Mouse (Mus musculus) embryonic facial prominence, embryonic 11.5 days (tissue): ENCODE measurements around the gene Slc12a8. TPM values are rescaled to one million over a fixed set of nuclear protein-coding genes. Genes with fewer than 3 reads are reported as not detected.
"Not testable (repeated sequence)": the region's sequence is repeated elsewhere in the genome, so short reads cannot be mapped to it uniquely, and the experiment has no call there.

Experiments
- ATAC-seq: fragments of 200-750 bp; cut with Nextera tagmentation; replicated peaks from 2 replicates; pipeline ENCODE4 v1.8.0; 2017; ENCODE audit warnings: low read depth; ENCODE audit not compliant: insufficient number of reproducible peaks, low FRiP score, low TSS enrichment
- DNase-seq: peaks from one replicate; pipeline ENCODE4 v3.0.0-alpha.2; 2015; ENCODE audit warnings: low spot score
- H3K27ac ChIP-seq: fragments of 300-500 bp; sonication (generic); replicated peaks from 2 replicates; pipeline ENCODE4 v1.5.1; 2014; ENCODE audit warnings: mild to moderate bottlenecking, low read depth, low read length, control low read depth
- H3K27me3 ChIP-seq: fragments of 300-500 bp; sonication (generic); 2 replicates; pipeline ENCODE4 v1.6.1; 2014; ENCODE audit warnings: mild to moderate bottlenecking, low read length, moderate library complexity, mixed read lengths; ENCODE audit not compliant: control insufficient read depth, insufficient read depth
- H3K36me3 ChIP-seq: fragments of 300-500 bp; sonication (generic); replicated peaks from 2 replicates; pipeline ENCODE4 v1.6.1; 2014; ENCODE audit warnings: low read depth, mild to moderate bottlenecking, low read length, moderate library complexity, mixed read lengths; ENCODE audit not compliant: control insufficient read depth, insufficient read depth
- H3K4me1 ChIP-seq: fragments of 300-500 bp; sonication (generic); 2 replicates; pipeline ENCODE4 v1.6.1; 2014; ENCODE audit warnings: low read length, mixed read lengths; ENCODE audit not compliant: control insufficient read depth, insufficient read depth
- H3K4me2 ChIP-seq: fragments of 300-500 bp; sonication (generic); 2 replicates; pipeline ENCODE4 v1.6.1; 2014; ENCODE audit warnings: low read depth, mild to moderate bottlenecking, control low read depth, low read length, moderate library complexity
- H3K4me3 ChIP-seq: fragments of 300-500 bp; sonication (generic); 2 replicates; pipeline ENCODE4 v1.5.1; 2014; ENCODE audit warnings: low read depth, low read length, control low read depth
- H3K9ac ChIP-seq: fragments of 300-500 bp; sonication (generic); replicated peaks from 2 replicates; pipeline ENCODE4 v1.6.1; 2014; ENCODE audit warnings: mild to moderate bottlenecking, control low read depth, low read length
- H3K9me3 ChIP-seq: fragments of 300-500 bp; sonication (generic); replicated peaks from 2 replicates; pipeline ENCODE4 v1.6.1; 2016; ENCODE audit warnings: mild to moderate bottlenecking, low read length, inconsistent platforms, mixed read lengths; ENCODE audit not compliant: control insufficient read depth
- WGBS: fragments of 180-500 bp; shearing (Covaris S2); extraction: QIAGEN DNeasy Blood & Tissue Kit; methylation state at CpG from one replicate; pipeline ENCODE4 v1.1.7; 2014; 5-methylcytosine and 5-hydroxymethylcytosine counted together
- polyA plus RNA-seq: library from polyadenylated mRNA; unstranded; fragments of >200 nt; fragmentation: Nextera tagmentation; extraction: Ambion mirVana; gene quantifications from 2 replicates; pipeline ENCODE4 v1.2.1, GENCODE M21; 2014

Gene Slc12a8
- polyA plus RNA-seq, 1 experiment from 2014 or later = 0.35 TPM

GRCm38 (mm10) chr16:33494374-33494773, 22.8 kb upstream of the Slc12a8 start:
- no peak for DNase-seq
- no peak overlapping the region for H3K9ac ChIP-seq
- H3K27ac ChIP-seq = no peak overlapping the region
- no peaks in the 10 kb centered on the region for H3K27me3 ChIP-seq
- no peaks in the 10 kb centered on the region for H3K9me3 ChIP-seq
- 94% methylated on average over 4 of the region's 4 CpGs for WGBS
- no peak overlapping the region for H3K4me3 ChIP-seq
- H3K36me3 ChIP-seq = peaks cover 6% of the 10 kb centered on the region
- H3K4me1 ChIP-seq = no peaks in the 10 kb centered on the region
- ATAC-seq = no peak
- no peak overlapping the region for H3K4me2 ChIP-seq

DNA sequence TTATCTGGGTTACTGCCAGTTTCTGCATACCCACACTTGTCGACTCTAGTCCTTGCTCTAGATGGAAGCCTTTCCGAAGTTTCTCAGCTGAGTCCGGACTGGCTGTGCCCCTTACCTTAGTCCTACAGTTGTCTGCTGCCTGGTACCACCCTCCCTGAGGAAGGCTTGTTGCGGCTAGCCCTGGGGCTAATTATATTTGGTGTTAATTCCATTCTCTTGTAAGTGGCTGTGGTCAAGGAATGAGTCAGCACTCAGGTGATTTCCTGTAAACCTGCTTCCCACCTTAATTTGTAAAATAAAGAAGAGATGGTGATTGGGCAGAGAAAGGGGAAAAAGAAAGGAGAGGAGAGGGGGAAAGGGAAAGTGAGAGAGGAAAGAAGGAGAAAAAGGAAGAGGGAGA, 9.0 kb upstream of the Slc12a8 start:
- Histone ChIP-seq H3K4me2 (no peak overlapping the region), H3K9me3 (no peaks in the 10 kb centered on the region), H3K27ac (no peak overlapping the region), H3K4me1 (no peaks in the 10 kb centered on the region), H3K36me3 (no peaks in the 10 kb centered on the region; the same call in 1 of the 2 replicates), H3K27me3 (no peaks in the 10 kb centered on the region), H3K4me3 (no peak overlapping the region), H3K9ac (no peak overlapping the region)
- no peak for ATAC-seq
- 86% methylated on average over 4 of the region's 4 CpGs for WGBS
- no peak for DNase-seq

- H3K9me3 ChIP-seq, H3K9ac ChIP-seq, H3K4me1 ChIP-seq, H3K4me2 ChIP-seq, H3K27ac ChIP-seq, ATAC-seq, H3K36me3 ChIP-seq, H3K27me3 ChIP-seq, H3K4me3 ChIP-seq, DNase-seq: not testable (repeated sequence)
- 85% methylated on average over 2 of the region's 2 CpGs for WGBS
These were observed 7.9 kb upstream of the Slc12a8 start for GRCm38 (mm10) chr16:33509231-33509630.

DNA sequence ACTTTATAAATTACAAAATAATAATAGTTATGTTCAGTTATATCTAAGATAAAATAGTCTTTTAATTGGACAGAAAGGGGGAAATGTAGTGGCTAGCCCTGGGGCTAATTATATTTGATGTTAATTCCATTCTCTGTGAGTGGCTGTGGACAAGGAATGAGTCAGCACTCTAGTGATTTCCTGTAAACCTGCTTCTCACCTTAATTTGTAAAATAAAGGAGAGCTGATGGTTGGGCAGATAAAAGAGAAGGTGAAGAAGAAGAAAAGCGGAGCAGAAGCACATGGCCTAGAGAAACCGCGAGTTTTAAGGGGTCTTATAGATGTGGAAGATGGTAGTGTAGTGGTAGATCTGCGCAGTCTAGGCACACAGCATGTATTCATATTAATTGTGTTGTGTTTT, 6.3 kb upstream of the Slc12a8 start:
- H3K9ac ChIP-seq, H3K4me3 ChIP-seq, DNase-seq, H3K4me1 ChIP-seq, H3K4me2 ChIP-seq, ATAC-seq, H3K27ac ChIP-seq, H3K9me3 ChIP-seq, H3K36me3 ChIP-seq, H3K27me3 ChIP-seq: not testable (repeated sequence)
- 94% methylated on average over 4 of the region's 4 CpGs for WGBS

DNA sequence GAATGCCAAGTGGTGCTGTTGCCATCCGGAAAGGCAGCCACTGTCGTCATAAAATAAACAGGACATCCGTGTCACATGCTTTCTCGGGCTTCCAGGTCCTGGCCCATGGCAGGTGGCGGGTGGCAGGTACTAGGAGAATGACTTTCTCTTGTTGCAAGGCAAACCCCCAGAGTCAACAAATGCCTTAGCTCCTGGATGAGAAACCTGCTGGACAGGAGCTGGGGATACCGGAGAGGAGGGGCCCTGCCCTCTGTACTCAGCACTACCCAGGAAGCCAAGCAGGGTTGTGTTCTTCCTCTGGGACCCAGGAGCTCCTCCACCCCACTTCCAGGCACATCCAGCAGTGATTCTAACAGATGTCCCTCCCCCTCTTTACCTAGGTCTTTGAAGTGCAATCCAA, 4.6 kb upstream of the Slc12a8 start:
- DNase-seq = no peak
- no peak overlapping the region for H3K27ac ChIP-seq

DNA sequence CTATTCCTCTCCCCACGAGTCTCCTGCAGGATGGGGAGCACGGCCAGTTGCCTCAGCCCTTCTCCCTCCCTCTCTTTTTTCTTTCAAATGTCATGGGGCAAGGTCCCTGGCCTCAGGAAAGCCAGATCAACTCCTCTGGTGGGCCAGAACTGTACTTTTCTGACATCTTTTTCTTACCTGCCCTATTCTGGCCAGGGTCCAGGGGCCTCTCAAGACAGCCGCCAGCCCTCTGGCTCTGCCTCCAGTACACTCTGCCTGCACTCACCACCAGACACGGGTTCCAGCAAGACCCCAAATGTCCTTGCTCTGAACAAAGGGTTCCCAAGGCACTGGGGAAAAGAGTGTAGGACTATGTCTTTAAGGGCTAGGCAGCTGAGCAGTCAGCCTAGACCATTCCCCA, 499 bp downstream of the Slc12a8 start:
- ATAC-seq (no peak), DNase-seq (no peak)
- H3K9me3 ChIP-seq = no peaks in the 10 kb centered on the region
- WGBS = 37% methylated on average over 4 of the region's 4 CpGs
- H3K4me1 ChIP-seq = no peaks in the 10 kb centered on the region
- no peaks in the 10 kb centered on the region for H3K27me3 ChIP-seq
- no peaks in the 10 kb centered on the region for H3K36me3 ChIP-seq
- peak overlapping the region; percentile 80 for H3K4me2 ChIP-seq
- peak overlapping the region; percentile 24; the same call in 1 of the 2 replicates for H3K4me3 ChIP-seq
- peak overlapping the region; percentile 53 for H3K9ac ChIP-seq
- no peak overlapping the region for H3K27ac ChIP-seq

More for the DNA sequence above, 4.6 kb upstream of the Slc12a8 start:
- H3K36me3 ChIP-seq = no peaks in the 10 kb centered on the region
- no peak for ATAC-seq
- no peak overlapping the region for H3K4me3 ChIP-seq
- no peaks in the 10 kb centered on the region for H3K4me1 ChIP-seq
- no peaks in the 10 kb centered on the region for H3K9me3 ChIP-seq
- H3K9ac ChIP-seq = no peak overlapping the region
- H3K27me3 ChIP-seq = no peaks in the 10 kb centered on the region
- no peak overlapping the region for H3K4me2 ChIP-seq
- 85% methylated on average over 6 of the region's 6 CpGs for WGBS

DNA sequence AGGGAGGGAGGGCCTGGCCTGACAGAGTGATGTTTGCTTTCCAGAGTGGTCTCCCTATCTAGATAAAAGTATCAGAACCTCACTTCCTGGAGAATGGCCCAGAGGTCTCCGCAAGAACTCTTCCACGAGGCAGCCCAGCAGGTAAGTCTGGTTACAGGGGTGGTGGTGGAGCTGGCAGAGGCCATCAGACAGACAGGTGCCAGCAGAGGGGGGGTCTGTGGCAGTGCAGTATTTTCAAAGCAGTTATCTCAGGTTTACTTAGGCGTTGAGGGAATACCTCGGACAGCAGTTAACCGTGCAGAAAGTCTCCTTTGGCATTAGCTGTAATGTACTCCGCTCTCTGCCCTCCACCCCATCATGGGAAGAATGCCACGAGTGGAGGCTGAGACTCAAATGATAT, 1.1 kb downstream of the Slc12a8 start:
- no peak overlapping the region for H3K27ac ChIP-seq
- H3K4me2 ChIP-seq = no peak overlapping the region
- ATAC-seq = no peak
- H3K4me1 ChIP-seq = no peaks in the 10 kb centered on the region
- H3K4me3 ChIP-seq = no peak overlapping the region
- H3K36me3 ChIP-seq = no peaks in the 10 kb centered on the region
- H3K9me3 ChIP-seq = no peaks in the 10 kb centered on the region
- no peak for DNase-seq
- 70% methylated on average over 7 of the region's 7 CpGs for WGBS
- no peak overlapping the region for H3K9ac ChIP-seq
- H3K27me3 ChIP-seq = no peaks in the 10 kb centered on the region

DNA sequence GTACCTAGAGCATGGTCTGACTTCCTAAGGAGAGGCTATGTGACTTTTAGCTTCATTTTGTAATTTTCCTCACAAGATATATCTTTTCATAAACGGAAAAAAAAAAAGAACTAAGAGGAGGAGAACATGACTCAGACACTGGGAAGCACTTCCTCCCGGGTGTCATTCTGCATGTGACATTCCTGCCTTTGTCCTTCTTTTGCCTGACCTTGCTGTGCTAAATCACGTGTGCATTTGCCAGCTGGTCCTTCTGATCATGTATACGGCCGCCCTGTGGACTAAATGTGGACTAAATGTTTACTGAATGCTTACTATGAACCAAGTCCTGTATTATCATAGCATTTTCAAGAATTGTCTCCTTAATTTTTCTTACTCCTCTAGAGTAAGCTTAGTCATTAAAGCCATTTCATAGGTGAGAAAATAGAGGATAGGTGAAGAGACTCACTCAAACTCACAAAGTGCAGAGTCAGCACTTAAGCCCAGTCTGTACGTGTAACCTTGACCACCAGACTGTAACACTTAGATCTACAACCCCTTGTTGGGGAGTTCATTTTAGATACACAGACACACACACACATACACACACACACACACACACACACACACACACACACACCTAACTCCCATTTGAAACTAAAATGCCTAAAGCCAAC, 2.9 kb downstream of the Slc12a8 start:
- Histone ChIP-seq H3K36me3 (no peaks in the 10 kb centered on the region), H3K4me3 (no peak overlapping the region), H3K4me2 (no peak overlapping the region), H3K27me3 (no peaks in the 10 kb centered on the region), H3K4me1 (no peaks in the 10 kb centered on the region), H3K9ac (no peak overlapping the region), H3K9me3 (no peaks in the 10 kb centered on the region), H3K27ac (no peak overlapping the region)
- ATAC-seq (no peak), DNase-seq (no peak)
- 86% methylated on average over 6 of the region's 6 CpGs for WGBS
